Mouse (Mus musculus): ENCODE results near the gene Kcne1l. TPM values are rescaled to one million over a fixed set of nuclear protein-coding genes. Genes with fewer than 3 reads are reported as not detected.

The Kcne1l gene
- polyA plus RNA-seq (2014; fragmentation: Illumina TruSeq; extraction: RNeasy Lipid Tissue Mini Kit (QIAGEN cat#74804); ENCODE audit: low read depth, low replicate concordance), result not detected

GRCm38 (mm10) chrX:142305869-142306581 lies at the start of gene Kcne1l:
TSS of gene Kcne1l (minus strand) at chrX:142306294.

Other genes with a start within 250 kb of the Kcne1l start
- 0.08 TPM for gene Gucy2f, start 109.4 kb downstream of the Kcne1l start, polyA plus RNA-seq (2014; fragmentation: Illumina TruSeq; extraction: RNeasy Lipid Tissue Mini Kit (QIAGEN cat#74804); ENCODE audit: low read depth, low replicate concordance)
- gene Nxt2, start 79.5 kb downstream of the Kcne1l start, polyA plus RNA-seq (2014; fragmentation: Illumina TruSeq; extraction: RNeasy Lipid Tissue Mini Kit (QIAGEN cat#74804); ENCODE audit: low read depth, low replicate concordance), result 20.3 TPM
- 30.5 TPM for gene Acsl4, start 84.2 kb upstream of the Kcne1l start, polyA plus RNA-seq (2014; fragmentation: Illumina TruSeq; extraction: RNeasy Lipid Tissue Mini Kit (QIAGEN cat#74804); ENCODE audit: low read depth, low replicate concordance)